Mouse (Mus musculus) liver, adult (tissue): Measurements from ENCODE around the gene Guk1.

Experiments used
- GATA4 ChIP-seq: IDR thresholded peaks from 2 replicates; pipeline ENCODE4 v1.6.1; 2014; ENCODE audit warnings: mild to moderate bottlenecking, low read length; ENCODE audit not compliant: insufficient replicate concordance

Guk1 gene

DNA sequence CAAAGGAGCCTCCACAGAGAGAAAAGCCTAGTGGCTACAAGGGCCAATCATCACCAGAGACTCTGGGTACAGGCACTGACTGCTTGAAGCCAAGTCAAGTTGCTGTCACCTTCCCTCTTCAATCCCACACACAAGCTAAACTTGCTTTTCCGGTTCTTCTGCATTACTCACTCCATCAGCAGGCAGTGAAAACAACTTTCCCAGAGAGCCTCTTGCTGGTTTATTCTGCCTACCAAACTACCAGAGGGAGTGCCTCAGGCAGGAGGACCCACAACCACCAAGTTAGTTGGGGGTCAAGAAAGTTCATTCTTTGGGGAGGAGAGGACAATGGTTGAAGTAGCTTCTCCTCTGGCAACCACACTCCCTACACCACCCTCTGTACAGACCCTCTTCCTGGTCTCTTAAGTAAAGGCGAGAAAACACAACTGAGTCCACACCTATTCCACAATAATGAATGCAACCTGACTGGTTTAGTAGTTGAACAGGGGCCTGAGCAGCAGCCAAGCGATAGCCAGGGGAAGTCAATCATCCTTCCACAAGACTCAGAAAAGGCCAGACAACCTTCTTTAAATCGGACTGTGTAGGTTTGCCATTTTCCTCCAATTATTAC lies 26.5 kb upstream of the Guk1 start:
- TF ChIP-seq GATA4, result no peak

DNA sequence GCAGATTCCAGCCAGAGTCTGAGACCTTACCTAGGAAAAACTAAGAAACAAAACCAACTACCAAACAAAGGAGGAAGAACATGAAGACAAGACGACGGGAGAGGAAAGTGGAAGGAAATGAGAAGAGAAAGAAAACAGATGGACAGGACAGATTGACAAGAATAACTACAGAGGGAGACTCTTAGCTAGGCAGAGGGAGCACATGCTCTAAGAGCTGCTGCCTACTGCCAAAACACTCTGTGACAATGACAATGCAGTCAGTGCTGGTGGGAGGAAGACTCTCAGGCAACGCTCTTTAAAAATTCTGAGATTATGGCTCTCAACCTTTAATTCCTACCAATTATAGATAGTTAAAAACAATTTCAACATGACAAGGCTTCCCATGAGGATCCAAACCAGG lies 24.9 kb upstream of the Guk1 start:
- TF ChIP-seq GATA4, result no peak

DNA sequence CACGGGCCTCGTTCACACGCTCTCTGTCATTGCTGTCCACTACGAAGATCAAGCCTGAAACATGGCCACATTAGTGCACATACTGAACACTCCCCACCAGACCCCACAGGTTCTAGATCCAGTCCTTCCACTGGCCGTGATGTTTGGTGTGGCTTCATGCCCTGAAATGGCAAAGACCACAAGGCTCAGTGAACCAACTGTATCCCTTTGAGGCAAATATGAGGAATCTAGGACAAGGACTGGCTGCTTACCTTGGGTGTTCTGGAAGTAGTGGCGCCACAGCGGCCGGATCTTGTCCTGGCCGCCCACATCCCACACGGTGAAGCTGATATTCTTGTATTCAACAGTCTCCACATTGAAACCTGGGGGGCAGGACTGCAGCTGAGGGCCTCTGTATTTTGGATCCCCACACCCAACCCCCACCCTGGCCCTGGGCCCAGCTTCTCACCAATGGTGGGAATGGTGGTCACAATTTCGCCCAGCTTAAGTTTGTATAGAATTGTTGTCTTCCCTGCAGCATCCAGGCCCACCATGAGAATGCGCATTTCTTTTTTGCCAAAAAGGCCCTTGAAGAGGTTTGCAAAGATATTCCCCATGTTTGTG lies 21.0 kb upstream of the Guk1 start:
- no peak for TF ChIP-seq GATA4

DNA sequence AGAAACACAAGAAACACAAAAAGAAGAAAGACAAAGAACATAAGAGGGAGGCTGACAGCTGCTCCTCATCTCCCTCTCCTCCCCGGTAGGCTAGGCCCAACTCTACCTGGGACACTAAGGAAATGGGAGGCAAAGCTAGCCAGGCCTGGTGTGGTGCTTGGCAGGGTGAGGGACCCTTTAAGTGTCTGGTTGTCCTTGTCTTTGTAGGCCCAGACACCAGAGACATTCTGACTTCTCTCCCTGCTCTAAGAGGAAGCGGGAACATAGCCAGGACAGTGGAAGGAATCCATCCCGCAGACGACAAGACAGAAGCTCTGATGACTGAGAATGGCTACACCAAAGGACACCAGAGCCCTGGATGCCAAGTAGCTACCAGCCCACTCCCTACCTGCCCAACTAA lies 18.0 kb upstream of the Guk1 start:
- TF ChIP-seq GATA4, result no peak

DNA sequence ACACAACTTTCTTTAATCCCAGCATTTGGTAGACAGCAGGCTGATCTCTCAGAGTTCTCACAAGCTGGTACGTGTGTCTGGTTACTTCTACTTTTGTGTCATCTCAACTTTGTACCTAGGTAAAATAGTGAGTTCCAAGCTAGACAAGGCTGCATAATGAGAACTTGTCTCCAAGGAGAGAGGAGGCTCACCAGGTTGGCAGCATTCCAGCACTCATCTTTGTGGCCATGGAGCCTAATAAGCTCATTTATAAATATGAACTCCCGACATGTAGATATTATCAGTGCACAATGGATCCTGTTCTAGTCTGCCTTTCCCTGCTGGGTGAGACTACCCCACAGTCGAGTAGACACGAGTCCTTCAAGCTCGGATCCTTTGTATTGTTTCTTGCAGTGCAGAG lies 17.6 kb upstream of the Guk1 start:
- no peak for TF ChIP-seq GATA4

DNA sequence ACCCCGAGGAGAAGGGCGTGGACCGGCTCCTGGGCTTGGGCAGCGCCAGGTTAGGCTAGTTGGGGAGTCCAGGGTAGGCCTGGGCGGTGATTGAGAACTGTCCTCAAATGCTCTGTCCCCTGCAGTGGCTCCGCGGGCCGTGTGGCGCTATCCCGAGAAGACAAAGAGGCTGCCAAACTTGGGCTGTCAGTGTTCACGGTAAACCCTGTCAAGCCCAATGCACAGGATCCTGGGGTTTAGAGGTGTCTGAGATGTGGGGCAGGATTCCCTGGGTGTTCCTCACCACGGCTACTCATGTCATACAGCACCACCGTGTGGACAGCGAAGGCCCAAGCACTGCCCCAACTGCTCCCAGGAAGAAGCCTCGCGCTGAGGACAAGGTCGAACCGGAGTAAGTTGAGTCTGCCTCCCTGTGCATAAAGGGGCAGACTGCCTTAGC lies 17.0 kb upstream of the Guk1 start:
- TF ChIP-seq GATA4, result no peak

DNA sequence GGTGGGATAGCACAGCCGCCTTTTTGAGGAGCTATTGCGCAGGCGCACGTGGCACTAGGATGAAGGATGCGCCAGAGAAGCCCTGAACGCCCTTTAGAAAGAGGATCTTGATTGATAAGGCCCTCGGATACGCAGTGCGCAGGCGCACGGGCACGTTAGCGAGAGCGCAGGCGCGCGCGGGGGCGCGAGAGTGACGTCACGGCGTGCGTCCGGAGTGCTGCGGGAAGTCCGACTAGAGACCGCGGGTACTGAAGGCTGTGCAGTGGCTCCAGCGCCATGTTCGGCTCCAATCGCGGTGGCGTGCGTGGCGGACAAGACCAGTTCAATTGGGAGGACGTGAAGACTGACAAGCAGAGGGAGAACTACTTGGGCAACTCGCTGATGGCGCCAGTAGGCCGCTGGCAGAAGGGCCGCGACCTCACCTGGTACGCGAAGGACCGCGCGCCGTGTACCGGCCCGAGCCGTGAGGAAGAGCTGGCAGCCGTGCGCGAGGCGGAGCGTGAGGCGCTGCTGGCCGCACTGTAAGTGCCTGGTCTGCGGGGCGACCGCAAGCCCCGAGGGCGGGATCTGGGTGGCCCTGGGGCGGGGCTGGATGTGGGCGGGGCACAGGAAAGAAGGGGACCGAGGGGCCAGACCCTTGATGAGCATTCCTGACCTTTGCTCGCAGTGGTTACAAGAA lies 16.3 kb upstream of the Guk1 start, which contains the start of gene 2310033P09Rik:
Gene 2310033P09Rik (plus strand): TSS at position 169 of the 679 bp plus-strand sequence.
- peak; percentile 98; the same call in 1 of the 2 replicates for TF ChIP-seq GATA4

DNA sequence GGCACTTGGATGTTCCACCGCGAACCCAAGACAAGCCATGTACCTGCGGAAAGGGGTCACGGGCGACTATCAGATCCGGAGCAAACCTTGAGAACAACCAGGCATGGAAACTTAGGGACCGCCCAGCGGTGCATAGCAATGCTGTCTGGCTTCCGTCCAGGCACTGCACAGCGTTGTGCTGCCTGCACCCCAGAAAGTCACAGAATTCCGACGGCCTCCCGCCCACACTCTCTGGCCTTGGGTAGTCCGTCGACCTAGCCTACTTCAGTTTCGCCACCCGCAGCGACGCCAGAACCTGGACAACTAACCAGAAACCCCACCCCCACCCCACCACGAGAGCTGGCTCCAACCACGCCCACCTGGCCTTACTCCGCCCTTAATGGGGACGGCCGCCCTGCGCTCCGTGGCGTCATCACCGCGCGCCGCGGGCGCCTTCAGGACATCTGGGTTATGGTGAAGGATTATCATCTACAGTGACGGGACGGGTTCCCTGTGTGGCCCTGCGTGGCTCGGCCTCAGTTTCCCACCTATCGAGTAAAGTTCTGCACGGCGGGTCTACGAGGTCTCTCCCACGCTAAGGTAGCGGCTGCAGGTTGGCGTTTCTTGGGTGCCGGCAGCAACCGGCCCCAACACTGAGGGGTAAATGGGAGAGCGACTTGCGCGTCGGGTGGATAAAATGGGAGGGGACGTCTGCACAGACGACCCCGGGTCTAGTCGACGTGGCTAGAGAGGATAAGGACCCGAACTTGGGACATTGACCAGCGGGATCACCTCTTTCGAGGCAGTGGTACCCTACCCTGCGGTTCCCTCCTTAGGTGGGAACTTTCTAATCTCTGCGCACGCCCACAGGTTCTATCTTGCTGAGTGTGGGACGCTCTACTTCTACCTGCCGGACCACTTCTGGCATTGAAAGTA lies 10.3 kb upstream of the Guk1 start, which contains the start of gene Mrpl55:
Gene Mrpl55 (plus strand): TSS at position 406 of the 915 bp plus-strand sequence.
- TF ChIP-seq GATA4, result peak; percentile 51; the same call in 1 of the 2 replicates

DNA sequence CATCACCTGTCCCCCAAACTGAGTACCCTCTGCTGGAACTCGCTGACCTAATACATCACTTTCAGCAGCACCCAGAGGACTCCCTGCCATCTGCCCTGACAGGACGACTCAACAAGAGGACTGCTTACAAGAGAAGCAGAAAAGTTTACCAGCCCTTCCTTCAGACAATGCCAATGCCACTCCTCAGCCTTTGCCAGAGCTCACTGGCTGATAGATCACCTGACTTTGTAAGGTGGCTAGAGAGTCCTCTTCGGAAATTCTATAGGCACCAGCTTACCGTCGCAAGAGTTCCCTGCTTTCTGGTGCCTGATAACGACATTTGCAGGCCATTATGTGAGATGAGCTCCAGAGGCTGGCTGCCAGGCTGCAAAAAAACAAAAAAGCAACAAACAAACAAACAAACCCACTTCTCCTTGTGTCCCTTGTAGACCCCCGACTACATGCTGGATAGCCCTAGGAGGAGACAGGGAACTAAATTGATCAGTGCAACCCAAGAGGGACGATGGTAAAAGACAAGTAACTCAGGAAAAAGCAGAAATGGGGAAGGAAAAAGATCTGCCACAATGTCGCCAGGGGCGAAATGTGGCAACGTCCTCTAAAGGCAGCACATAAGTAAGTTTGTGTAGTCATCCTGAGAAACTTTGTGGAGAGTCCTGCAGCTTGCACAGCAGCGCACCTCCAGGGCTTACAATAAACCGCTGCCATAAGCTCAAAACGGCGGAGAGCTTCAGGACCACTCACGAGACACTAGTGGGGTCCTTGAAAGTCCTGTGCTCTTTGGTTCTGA lies 9.4 kb upstream of the Guk1 start:
- TF ChIP-seq GATA4, result no peak

DNA sequence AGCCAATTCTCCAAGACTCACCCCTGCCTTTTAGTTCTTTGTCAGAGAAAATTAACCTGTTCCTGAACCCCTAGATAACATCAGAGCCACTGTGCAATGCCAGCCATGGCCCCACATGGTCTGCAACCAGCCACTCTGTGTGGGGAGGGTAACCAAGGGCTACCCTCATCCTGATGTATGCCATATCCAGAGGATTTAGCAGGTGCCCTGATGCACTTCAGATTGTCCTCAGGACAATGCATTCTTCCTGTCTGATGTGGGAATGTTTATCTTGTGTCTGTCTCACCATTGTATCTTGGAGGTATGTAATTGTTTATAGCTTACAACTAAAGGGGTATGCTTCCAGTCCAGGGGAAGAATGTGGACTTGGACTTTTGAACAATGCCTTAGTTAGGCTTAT lies 4.2 kb upstream of the Guk1 start:
- no peak for TF ChIP-seq GATA4

DNA sequence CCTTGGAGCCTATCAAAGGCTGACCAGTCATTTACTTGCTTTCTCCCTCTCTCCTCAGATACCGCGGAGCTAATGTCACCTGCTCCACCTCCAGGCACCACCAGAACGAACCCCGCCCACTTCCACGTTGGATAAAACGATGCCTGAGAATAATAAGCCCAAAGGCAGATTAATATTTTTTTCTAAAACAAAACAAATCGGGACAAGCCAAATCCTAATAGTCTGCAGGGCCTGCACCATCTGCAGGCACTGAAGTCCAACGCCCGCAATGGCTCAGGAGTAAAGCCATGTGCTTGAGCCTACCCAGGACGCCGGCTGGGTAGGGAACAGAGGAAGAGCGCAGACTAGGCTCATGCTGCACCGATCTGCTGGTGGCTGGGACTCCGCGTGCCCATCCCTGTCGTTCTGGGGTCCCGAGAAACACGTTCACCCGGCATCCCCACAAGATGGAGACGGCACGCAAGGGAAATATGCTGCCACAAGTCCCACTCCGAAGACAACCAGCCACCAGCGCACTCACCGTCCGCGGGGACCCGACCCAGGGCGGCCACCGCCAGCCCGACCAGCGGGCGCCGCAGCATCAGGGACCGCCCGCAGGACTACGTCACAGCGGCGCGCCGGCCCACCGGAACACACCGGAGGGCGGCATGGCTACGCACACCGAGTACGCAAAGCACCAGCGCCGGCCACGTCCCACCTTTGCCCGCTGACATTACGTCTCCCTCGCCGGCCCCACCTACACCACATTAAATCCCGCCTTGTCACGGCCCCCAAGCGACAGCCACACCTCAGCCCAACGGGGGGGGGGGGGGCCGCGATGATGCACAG lies 567 bp downstream of the Guk1 start:
- peak; percentile 39; the same call in 1 of the 2 replicates for TF ChIP-seq GATA4

DNA sequence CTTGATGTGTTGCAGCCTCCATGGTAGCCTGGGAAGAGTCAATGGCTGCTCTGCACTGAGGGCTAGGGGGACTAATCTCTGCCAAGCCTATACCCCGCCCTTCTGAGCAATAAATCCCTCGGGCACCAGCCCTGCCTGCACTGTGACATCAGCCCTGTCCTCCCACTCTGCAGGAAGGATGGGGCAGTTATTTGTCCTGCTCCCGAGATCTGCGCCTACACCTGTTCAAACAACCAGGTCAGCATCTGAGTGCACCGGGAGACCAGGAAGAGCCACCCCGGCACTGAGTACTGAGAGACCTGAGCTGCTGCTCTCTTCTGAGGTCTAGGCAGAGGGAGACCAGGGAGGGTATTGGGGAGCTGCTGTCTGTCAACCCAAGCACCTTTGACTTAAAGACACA lies 4.3 kb downstream of the Guk1 start:
- TF ChIP-seq GATA4, result no peak

DNA sequence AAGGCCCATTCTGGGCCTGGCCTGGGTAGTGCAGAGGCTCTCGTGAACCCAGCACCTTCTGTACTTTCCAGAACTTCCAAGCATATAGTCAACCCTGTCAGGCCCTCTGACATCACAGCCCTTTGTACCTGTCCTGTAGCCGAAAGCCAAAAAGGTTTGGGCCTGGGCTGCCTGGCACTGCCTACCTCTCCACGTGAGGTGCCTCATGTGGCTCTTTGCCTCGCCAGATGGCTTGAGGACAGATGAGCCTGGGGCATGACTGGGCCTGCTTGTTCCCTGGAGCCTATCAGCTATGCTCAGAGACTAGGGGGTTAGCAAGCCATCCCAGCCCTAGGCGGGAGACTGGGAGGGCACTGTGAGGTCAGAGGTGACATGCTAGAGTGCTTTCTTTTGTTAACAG lies 6.5 kb downstream of the Guk1 start:
- TF ChIP-seq GATA4, result no peak

DNA sequence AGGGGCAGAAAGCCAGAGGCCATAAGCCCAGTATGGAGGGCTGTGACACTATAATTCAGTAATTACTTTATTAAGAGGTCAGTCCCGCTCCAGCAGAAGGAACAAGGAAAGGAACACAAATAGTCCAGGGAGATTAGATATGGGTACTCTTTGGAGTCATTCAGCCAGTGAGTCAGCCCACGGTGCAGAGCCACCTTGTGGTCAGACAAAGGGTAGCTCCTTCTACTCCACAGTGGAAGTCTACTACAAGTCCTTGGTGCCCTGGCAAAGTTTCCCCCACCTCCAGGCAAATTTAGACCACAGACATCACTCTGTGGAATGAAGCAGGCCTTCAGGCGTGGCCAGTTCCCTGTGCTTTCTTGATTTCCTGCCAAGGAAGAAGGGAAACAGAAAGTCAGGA lies 8.2 kb downstream of the Guk1 start:
- TF ChIP-seq GATA4, result peak; percentile 88; the same call in 1 of the 2 replicates
